Mouse (Mus musculus) forebrain, embryonic 14.5 days (tissue): ENCODE data around the gene Pcbp2. TPM values are rescaled to one million over a fixed set of nuclear protein-coding genes. Genes with fewer than 3 reads are reported as not detected.
A peak's percentile ranks its signal among the peaks of the same experiment; 100 is the strongest.

Experiments
- ATAC-seq: fragments of 200-750 bp; cut with Nextera tagmentation; 2 replicates; pipeline ENCODE4 v1.8.0; 2017; ENCODE audit warnings: mild to moderate bottlenecking, moderate library complexity
- DNase-seq: peaks from one replicate; pipeline ENCODE4 v3.0.0-alpha.2; 2015; ENCODE audit warnings: low spot score
- H3K27ac ChIP-seq: fragments of 300-500 bp; sonication (generic); 2 replicates; pipeline ENCODE4 v1.5.1; 2014; ENCODE audit warnings: low read depth, mild to moderate bottlenecking, control low read depth, low read length, moderate library complexity
- H3K27me3 ChIP-seq: fragments of 300-500 bp; sonication (generic); replicated peaks from 2 replicates; pipeline ENCODE4 v1.6.1; 2014; ENCODE audit warnings: low read length, control low read depth, mixed read lengths; ENCODE audit not compliant: control insufficient read depth, insufficient read depth
- H3K36me3 ChIP-seq: fragments of 300-500 bp; sonication (generic); 2 replicates; pipeline ENCODE4 v1.6.1; 2014; ENCODE audit warnings: low read length, control low read depth; ENCODE audit not compliant: control insufficient read depth, insufficient read depth
- H3K4me1 ChIP-seq: fragments of 300-500 bp; sonication (generic); 2 replicates; pipeline ENCODE4 v1.6.1; 2014; ENCODE audit warnings: antibody characterized with exemption, low read length, control low read depth; ENCODE audit not compliant: control insufficient read depth, insufficient read depth
- H3K4me2 ChIP-seq: fragments of 300-500 bp; sonication (generic); 2 replicates; pipeline ENCODE4 v1.6.1; 2014; ENCODE audit warnings: mild to moderate bottlenecking, control low read depth, low read length
- H3K4me3 ChIP-seq: fragments of 300-500 bp; sonication (generic); 2 replicates; pipeline ENCODE4 v1.5.1; 2014; ENCODE audit warnings: low read depth, low read length, control low read depth
- H3K9ac ChIP-seq: fragments of 300-500 bp; sonication (generic); 2 replicates; pipeline ENCODE4 v1.6.1; 2014; ENCODE audit warnings: mild to moderate bottlenecking, low read length, control low read depth, moderate library complexity
- H3K9me3 ChIP-seq: fragments of 300-500 bp; sonication (generic); replicated peaks from 2 replicates; pipeline ENCODE4 v1.6.1; 2016; ENCODE audit warnings: low read length, control low read depth, mixed read lengths; ENCODE audit not compliant: control insufficient read depth
- WGBS: fragments of 180-500 bp; shearing (Covaris S2); extraction: QIAGEN DNeasy Blood & Tissue Kit; methylation state at CpG from one replicate; pipeline ENCODE4 v1.1.7; 2014; 5-methylcytosine and 5-hydroxymethylcytosine counted together
- polyA plus RNA-seq: library from polyadenylated mRNA; unstranded; fragments of >200 nt; fragmentation: Nextera tagmentation; extraction: Ambion mirVana; gene quantifications from 2 replicates; pipeline ENCODE4 v1.2.1, GENCODE M21; 2014

The Pcbp2 gene
- polyA plus RNA-seq, 1 experiment from 2014 or later, result 226 TPM

GRCm38 (mm10) chr15:102445146-102445545, 25.2 kb upstream of the Pcbp2 start, which contains the start of gene Amhr2:
Amhr2 (plus strand) TSS chr15:102445367.
- WGBS, result 67% methylated on average over 8 of the region's 8 CpGs

GRCm38 (mm10) chr15:102446448-102446847, 23.9 kb upstream of the Pcbp2 start:
- H3K9me3 ChIP-seq, result no peaks in the 10 kb centered on the region
- DNase-seq (no peak), ATAC-seq (no peak)
- H3K9ac ChIP-seq, result no peak overlapping the region
- 71% methylated on average over 5 of the region's 6 CpGs for WGBS
- no peak overlapping the region for H3K4me2 ChIP-seq
- H3K27me3 ChIP-seq, result no peaks in the 10 kb centered on the region
- no peak overlapping the region for H3K27ac ChIP-seq
- no peaks in the 10 kb centered on the region for H3K36me3 ChIP-seq
- H3K4me1 ChIP-seq, result no peaks in the 10 kb centered on the region
- H3K4me3 ChIP-seq, result no peak overlapping the region

More at GRCm38 (mm10) chr15:102445146-102445545, 25.2 kb upstream of the Pcbp2 start, which contains the start of gene Amhr2:
- no peak within 1 kb of the TSS for H3K9ac ChIP-seq
- no peaks in the 10 kb centered on the region for H3K27me3 ChIP-seq
- H3K27ac ChIP-seq, result no peak within 1 kb of the TSS
- H3K4me2 ChIP-seq, result no peak within 1 kb of the TSS
- H3K4me3 ChIP-seq, result no peak within 1 kb of the TSS
- H3K9me3 ChIP-seq, result no peaks in the 10 kb centered on the region
- DNase-seq, result no peak
- no peak for ATAC-seq
- H3K36me3 ChIP-seq, result no peaks in the 10 kb centered on the region
- no peaks in the 10 kb centered on the region for H3K4me1 ChIP-seq

GRCm38 (mm10) chr15:102449366-102449765, 21.0 kb upstream of the Pcbp2 start:
- DNase-seq, result no peak

GRCm38 (mm10) chr15:102450928-102451327, 19.4 kb upstream of the Pcbp2 start:
- no peak for DNase-seq
- H3K27me3 ChIP-seq, result no peaks in the 10 kb centered on the region

More at GRCm38 (mm10) chr15:102449366-102449765, 21.0 kb upstream of the Pcbp2 start:
- Histone ChIP-seq H3K4me2 (no peak overlapping the region), H3K4me1 (no peaks in the 10 kb centered on the region), H3K4me3 (no peak overlapping the region), H3K27ac (no peak overlapping the region), H3K27me3 (no peaks in the 10 kb centered on the region), H3K9ac (no peak overlapping the region), H3K36me3 (no peaks in the 10 kb centered on the region), H3K9me3 (no peaks in the 10 kb centered on the region)
- no peak for ATAC-seq
- WGBS, result 74% methylated on average over 8 of the region's 8 CpGs

GRCm38 (mm10) chr15:102451666-102452430, 18.5 kb upstream of the Pcbp2 start:
- no peak for ATAC-seq
- DNase-seq, result no peak
- H3K9me3 ChIP-seq, result no peaks in the 10 kb centered on the region
- no peaks in the 10 kb centered on the region for H3K27me3 ChIP-seq
- H3K4me3 ChIP-seq, result no peak overlapping the region
- no peak overlapping the region for H3K4me2 ChIP-seq
- WGBS, result 86% methylated on average over 26 of the region's 26 CpGs
- H3K36me3 ChIP-seq, result no peaks in the 10 kb centered on the region
- no peak overlapping the region for H3K9ac ChIP-seq
- H3K4me1 ChIP-seq, result no peaks in the 10 kb centered on the region
- no peak overlapping the region for H3K27ac ChIP-seq

More at GRCm38 (mm10) chr15:102450928-102451327, 19.4 kb upstream of the Pcbp2 start:
- Histone ChIP-seq H3K9me3 (no peaks in the 10 kb centered on the region), H3K27ac (no peak overlapping the region), H3K9ac (no peak overlapping the region), H3K4me1 (no peaks in the 10 kb centered on the region), H3K4me3 (no peak overlapping the region), H3K36me3 (no peaks in the 10 kb centered on the region), H3K4me2 (no peak overlapping the region)
- 24% methylated on average over 7 of the region's 7 CpGs for WGBS
- no peak for ATAC-seq

GRCm38 (mm10) chr15:102455993-102456392, 14.3 kb upstream of the Pcbp2 start:
- Histone ChIP-seq H3K9me3 (no peaks in the 10 kb centered on the region), H3K36me3 (no peaks in the 10 kb centered on the region), H3K4me1 (peaks cover 2% of the 10 kb centered on the region; the same call in 1 of the 2 replicates), H3K4me3 (no peak overlapping the region), H3K27ac (no peak overlapping the region), H3K27me3 (no peaks in the 10 kb centered on the region), H3K9ac (no peak overlapping the region), H3K4me2 (no peak overlapping the region)
- ATAC-seq (no peak), DNase-seq (no peak)
- 38% methylated on average over 6 of the region's 6 CpGs for WGBS

- ATAC-seq (no peak; the same call in 1 of the 2 replicates), DNase-seq (no peak)
- H3K9ac ChIP-seq, result peak overlapping the region; percentile 61; the same call in 1 of the 2 replicates
- H3K36me3 ChIP-seq, result 0 out of 2 replicates have a peak, but pooled peaks cover 2% of the 10 kb centered on the region
- H3K9me3 ChIP-seq, result no peaks in the 10 kb centered on the region
- 86% methylated on average over 5 of the region's 5 CpGs for WGBS
- H3K27me3 ChIP-seq, result no peaks in the 10 kb centered on the region
- H3K27ac ChIP-seq, result no peak overlapping the region
- peak overlapping the region; percentile 63 for H3K4me2 ChIP-seq
- peaks cover 2% of the 10 kb centered on the region; the same call in 1 of the 2 replicates for H3K4me1 ChIP-seq
- H3K4me3 ChIP-seq, result peak overlapping the region; percentile 41
Observed at GRCm38 (mm10) chr15:102458050-102458736, 12.1 kb upstream of the Pcbp2 start.

GRCm38 (mm10) chr15:102458904-102459317, 11.4 kb upstream of the Pcbp2 start, which contains the start of gene Prr13:
Prr13 (plus strand) TSS chr15:102459028.
- Histone ChIP-seq H3K27me3 (no peaks in the 10 kb centered on the region), H3K4me3 (peak within 1 kb of the TSS; percentile 41), H3K4me2 (peak within 1 kb of the TSS; percentile 63), H3K4me1 (peaks cover 2% of the 10 kb centered on the region; the same call in 1 of the 2 replicates), H3K9me3 (no peaks in the 10 kb centered on the region), H3K27ac (no peak within 1 kb of the TSS), H3K36me3 (0 out of 2 replicates have a peak, but pooled peaks cover 2% of the 10 kb centered on the region), H3K9ac (peak within 1 kb of the TSS; percentile 61)
- peak; percentile 89 for ATAC-seq
- under 1% methylated on average over 19 of the region's 19 CpGs for WGBS
- DNase-seq, result peak; percentile 97
